Mouse (Mus musculus): ENCODE measurements around the gene Mtmr12. TPM values are rescaled to one million over a fixed set of nuclear protein-coding genes. Genes with fewer than 3 reads are reported as not detected.

Mtmr12 gene
- polyA plus RNA-seq, 1 experiment from 2014 or later: 8.2 TPM

DNA sequence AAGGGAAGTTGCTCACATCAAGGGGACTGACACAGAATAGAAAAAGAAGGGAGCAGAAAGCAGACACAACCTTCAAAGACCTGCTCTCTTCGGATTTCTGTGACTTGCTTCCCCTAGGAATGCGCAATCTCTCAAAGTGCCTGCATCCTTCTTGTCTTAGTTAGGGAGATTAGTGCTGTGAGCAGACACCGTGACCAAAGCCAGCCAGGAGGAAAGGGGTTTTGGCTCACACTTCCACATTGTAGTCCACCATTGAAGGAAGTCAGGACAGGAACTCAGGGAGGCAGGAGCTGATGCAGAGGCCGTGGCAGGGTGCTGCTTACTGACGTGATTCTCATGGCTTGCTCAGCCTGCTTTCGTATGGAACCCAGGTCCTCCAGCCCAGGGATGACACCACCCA, 33.5 kb downstream of the Mtmr12 start:
- Histone ChIP-seq H3K9ac (ENCODE audit: low read length) (no peak overlapping the region), H3K4me2 (ENCODE audit: low read length) (no peak overlapping the region), H3K4me1 (ENCODE audit: control insufficient read depth, insufficient read depth, low read length) (no peaks in the 10 kb centered on the region), H3K36me3 (ENCODE audit: control insufficient read depth, insufficient read depth, low read length) (peaks cover 39% of the 10 kb centered on the region), H3K9me3 (replicated peaks; ENCODE audit: control insufficient read depth, low read length) (no peaks in the 10 kb centered on the region), H3K27ac (ENCODE audit: low read depth, low read length) (no peak overlapping the region), H3K4me3 (ENCODE audit: low read depth, low read length) (no peak overlapping the region), H3K27me3 (replicated peaks; ENCODE audit: control insufficient read depth, insufficient read depth, low read length) (no peaks in the 10 kb centered on the region)
- ATAC-seq (no peak), DNase-seq (ENCODE audit: low spot score) (no peak)
- 82% methylated on average over 6 of the region's 6 CpGs for WGBS

DNA sequence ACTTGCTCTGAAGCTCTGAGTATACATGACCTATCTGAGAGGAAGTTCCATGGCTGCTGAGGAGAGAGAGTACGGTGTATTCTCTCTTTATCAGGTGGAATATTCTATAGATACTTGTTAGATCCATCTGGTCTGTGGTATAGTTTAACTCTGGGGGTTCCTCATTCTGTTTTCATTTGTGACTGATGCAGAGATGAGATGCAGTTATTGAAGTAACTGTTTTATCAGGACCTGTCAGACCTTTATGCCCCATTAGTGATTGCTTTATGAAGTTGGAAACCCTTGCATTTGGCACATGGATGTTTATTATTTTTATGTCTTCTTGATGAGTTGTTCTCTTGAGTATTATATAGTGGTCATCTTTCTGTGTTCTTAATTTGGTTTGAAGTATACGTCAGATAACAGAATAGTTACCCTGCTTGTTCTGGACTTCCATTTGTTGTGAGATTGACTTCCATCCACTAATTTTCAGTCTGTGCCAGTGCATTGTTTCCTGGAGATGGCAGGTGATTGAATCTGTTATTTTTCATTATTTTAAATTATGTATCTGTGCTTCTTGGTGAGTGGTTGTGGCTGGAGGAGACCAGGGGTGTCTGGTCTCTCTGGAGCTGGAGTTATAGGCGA, 36.0 kb downstream of the Mtmr12 start:
- H3K9ac ChIP-seq (ENCODE audit: low read length): no peak overlapping the region
- H3K4me3 ChIP-seq (ENCODE audit: low read depth, low read length): no peak overlapping the region
- 91% methylated on average over 3 of the region's 3 CpGs for WGBS
- H3K27me3 ChIP-seq (replicated peaks; ENCODE audit: control insufficient read depth, insufficient read depth, low read length): no peaks in the 10 kb centered on the region
- DNase-seq (ENCODE audit: low spot score) (no peak), ATAC-seq (no peak)
- H3K36me3 ChIP-seq (ENCODE audit: control insufficient read depth, insufficient read depth, low read length): peaks cover 54% of the 10 kb centered on the region
- no peaks in the 10 kb centered on the region for H3K9me3 ChIP-seq (replicated peaks; ENCODE audit: control insufficient read depth, low read length)
- H3K4me1 ChIP-seq (ENCODE audit: control insufficient read depth, insufficient read depth, low read length): no peaks in the 10 kb centered on the region
- no peak overlapping the region for H3K27ac ChIP-seq (ENCODE audit: low read depth, low read length)
- H3K4me2 ChIP-seq (ENCODE audit: low read length): no peak overlapping the region

DNA sequence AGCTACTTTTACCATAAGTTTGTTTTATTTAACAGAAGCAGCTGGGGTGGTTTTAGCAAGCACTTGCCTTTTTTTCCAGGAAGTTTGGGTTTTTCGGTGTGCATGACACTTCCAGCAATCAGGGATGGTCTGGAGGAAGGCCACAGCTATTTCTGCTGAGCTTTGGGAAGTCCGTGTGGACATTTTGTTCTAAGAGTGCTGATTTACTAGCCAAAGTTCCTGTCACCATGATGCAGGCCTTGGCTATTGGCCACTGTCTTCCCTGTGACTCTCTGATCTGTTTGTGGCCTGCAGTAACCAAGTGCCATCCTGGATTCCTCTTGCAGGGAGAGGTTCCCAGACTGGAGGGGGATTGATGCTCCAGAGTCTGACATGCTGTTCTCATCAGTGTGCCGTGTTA, 39.0 kb downstream of the Mtmr12 start:
- Histone ChIP-seq H3K4me2 (ENCODE audit: low read length) (no peak overlapping the region), H3K4me3 (ENCODE audit: low read depth, low read length) (no peak overlapping the region), H3K9ac (ENCODE audit: low read length) (no peak overlapping the region), H3K27ac (ENCODE audit: low read depth, low read length) (no peak overlapping the region), H3K27me3 (replicated peaks; ENCODE audit: control insufficient read depth, insufficient read depth, low read length) (no peaks in the 10 kb centered on the region), H3K4me1 (ENCODE audit: control insufficient read depth, insufficient read depth, low read length) (no peaks in the 10 kb centered on the region), H3K9me3 (replicated peaks; ENCODE audit: control insufficient read depth, low read length) (no peaks in the 10 kb centered on the region), H3K36me3 (ENCODE audit: control insufficient read depth, insufficient read depth, low read length) (peaks cover 44% of the 10 kb centered on the region)
- 87% methylated on average over 3 of the region's 3 CpGs for WGBS
- no peak for DNase-seq (ENCODE audit: low spot score)
- ATAC-seq: no peak

DNA sequence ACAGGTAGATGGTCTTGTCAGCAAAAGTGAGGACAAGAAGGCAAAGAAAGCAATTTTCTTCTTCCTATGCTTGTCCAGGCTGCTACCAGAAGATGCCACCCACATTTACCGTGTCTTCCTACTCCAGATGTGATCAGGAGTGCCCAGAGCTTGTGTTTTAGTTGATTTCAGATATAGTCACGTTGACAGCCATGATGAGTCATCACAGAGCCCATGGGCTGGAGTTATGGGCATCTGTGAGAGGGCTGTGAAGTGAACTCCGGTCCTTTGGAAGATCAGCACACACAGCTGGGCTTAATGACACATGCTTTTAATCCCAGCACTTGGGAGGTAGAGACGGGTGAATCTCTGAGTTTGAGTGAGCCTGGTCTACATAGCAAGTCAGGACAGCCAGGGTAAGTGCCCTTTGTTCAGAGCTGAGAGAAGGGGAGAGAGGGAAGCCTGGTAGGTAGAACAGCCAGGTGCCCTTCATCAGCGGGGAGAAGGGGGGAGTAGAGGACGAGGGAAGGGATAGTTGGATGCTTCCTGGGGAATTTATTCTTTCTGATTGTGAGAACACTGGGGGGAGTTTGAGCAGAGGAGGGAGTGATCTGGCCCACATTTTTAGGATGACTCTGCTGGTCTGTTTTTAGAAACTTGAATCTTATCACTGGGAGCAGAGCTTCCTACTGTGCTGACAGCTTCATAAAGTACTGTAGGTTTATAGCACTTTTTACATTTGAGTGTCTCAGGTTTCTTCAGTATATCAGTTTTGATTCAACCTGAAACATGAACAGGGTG, 40.9 kb downstream of the Mtmr12 start:
- no peak for ATAC-seq
- no peaks in the 10 kb centered on the region for H3K9me3 ChIP-seq (replicated peaks; ENCODE audit: control insufficient read depth, low read length)
- no peak overlapping the region for H3K9ac ChIP-seq (ENCODE audit: low read length)
- no peak overlapping the region for H3K27ac ChIP-seq (ENCODE audit: low read depth, low read length)
- 77% methylated on average over 6 of the region's 6 CpGs for WGBS
- no peak overlapping the region for H3K4me3 ChIP-seq (ENCODE audit: low read depth, low read length)
- DNase-seq (ENCODE audit: low spot score): no peak
- H3K27me3 ChIP-seq (replicated peaks; ENCODE audit: control insufficient read depth, insufficient read depth, low read length): no peaks in the 10 kb centered on the region
- peaks cover 37% of the 10 kb centered on the region for H3K36me3 ChIP-seq (ENCODE audit: control insufficient read depth, insufficient read depth, low read length)
- no peak overlapping the region for H3K4me2 ChIP-seq (ENCODE audit: low read length)
- no peaks in the 10 kb centered on the region for H3K4me1 ChIP-seq (ENCODE audit: control insufficient read depth, insufficient read depth, low read length)

DNA sequence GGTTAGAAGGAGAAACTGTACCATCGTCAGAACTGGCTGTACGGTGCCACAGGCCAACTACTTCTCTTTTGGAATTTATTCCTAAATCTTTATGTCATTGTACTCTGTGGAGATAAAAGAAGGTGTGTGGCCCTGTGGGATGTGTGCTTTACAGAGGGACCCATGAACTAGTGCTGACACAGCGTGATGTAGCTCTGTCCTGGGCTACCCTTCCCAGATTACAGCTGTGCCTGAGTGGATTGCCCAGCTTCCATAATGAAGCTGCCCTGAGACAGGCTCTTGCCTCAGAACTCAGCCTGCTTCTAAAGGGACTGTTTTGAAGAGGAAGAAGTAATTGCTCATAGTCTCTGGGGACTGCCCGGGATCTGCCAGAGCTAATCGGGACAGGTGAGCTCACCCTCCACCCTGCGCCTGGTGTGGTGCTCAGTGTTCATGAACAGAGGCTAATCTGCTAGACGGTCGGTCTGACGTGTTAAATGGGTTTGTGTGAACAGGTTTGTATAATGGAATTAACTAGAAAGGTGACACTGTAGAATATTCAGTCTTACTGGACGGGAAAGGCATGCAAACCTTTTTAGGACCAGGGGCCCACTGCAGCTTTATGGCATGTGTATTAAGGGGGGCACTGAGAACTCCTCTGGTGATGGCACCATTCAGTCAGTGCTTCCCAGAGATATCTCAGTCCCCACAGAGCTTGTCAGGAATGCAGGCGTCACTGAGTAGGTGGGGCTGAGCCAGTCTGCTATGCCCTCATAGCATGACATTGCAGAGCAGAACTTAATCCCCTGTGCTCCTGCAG, 41.7 kb downstream of the Mtmr12 start:
- ATAC-seq: peak; percentile 32; the same call in 1 of the 2 replicates
- no peaks in the 10 kb centered on the region for H3K9me3 ChIP-seq (replicated peaks; ENCODE audit: control insufficient read depth, low read length)
- no peaks in the 10 kb centered on the region for H3K27me3 ChIP-seq (replicated peaks; ENCODE audit: control insufficient read depth, insufficient read depth, low read length)
- no peak overlapping the region for H3K4me2 ChIP-seq (ENCODE audit: low read length)
- H3K36me3 ChIP-seq (ENCODE audit: control insufficient read depth, insufficient read depth, low read length): peaks cover 39% of the 10 kb centered on the region
- H3K27ac ChIP-seq (ENCODE audit: low read depth, low read length): no peak overlapping the region
- no peak overlapping the region for H3K9ac ChIP-seq (ENCODE audit: low read length)
- H3K4me1 ChIP-seq (ENCODE audit: control insufficient read depth, insufficient read depth, low read length): no peaks in the 10 kb centered on the region
- WGBS: 45% methylated on average over 11 of the region's 11 CpGs
- H3K4me3 ChIP-seq (ENCODE audit: low read depth, low read length): no peak overlapping the region
- no peak for DNase-seq (ENCODE audit: low spot score)

DNA sequence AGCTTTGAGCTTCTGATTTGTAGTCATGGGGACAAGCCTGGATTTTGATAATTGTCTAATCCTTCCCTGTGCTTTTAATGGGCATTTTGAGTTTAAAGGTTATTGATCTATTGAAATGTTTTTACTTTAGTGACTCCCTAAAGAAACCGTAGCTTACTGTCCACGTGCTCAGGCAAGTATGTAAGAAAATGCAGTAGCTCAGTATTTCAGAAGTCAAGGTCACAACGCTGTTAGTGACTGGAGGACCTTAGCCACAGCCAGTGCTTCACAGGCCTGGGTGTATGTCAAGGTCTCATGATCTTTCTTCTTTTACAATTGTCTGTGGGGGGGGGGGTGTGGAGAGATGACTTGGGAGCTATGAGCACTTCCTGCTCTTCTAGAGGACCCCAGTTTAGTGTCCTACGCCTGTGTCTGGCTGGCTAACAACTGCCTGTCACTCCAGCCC, 42.4 kb downstream of the Mtmr12 start:
- no peak overlapping the region for H3K9ac ChIP-seq (ENCODE audit: low read length)
- H3K9me3 ChIP-seq (replicated peaks; ENCODE audit: control insufficient read depth, low read length): no peaks in the 10 kb centered on the region
- no peaks in the 10 kb centered on the region for H3K4me1 ChIP-seq (ENCODE audit: control insufficient read depth, insufficient read depth, low read length)
- no peak overlapping the region for H3K4me3 ChIP-seq (ENCODE audit: low read depth, low read length)
- H3K36me3 ChIP-seq (ENCODE audit: control insufficient read depth, insufficient read depth, low read length): peaks cover 45% of the 10 kb centered on the region
- no peak for ATAC-seq
- H3K27me3 ChIP-seq (replicated peaks; ENCODE audit: control insufficient read depth, insufficient read depth, low read length): no peaks in the 10 kb centered on the region
- no peak for DNase-seq (ENCODE audit: low spot score)
- WGBS: 48% methylated on average over 4 of the region's 4 CpGs
- no peak overlapping the region for H3K4me2 ChIP-seq (ENCODE audit: low read length)
- no peak overlapping the region for H3K27ac ChIP-seq (ENCODE audit: low read depth, low read length)

DNA sequence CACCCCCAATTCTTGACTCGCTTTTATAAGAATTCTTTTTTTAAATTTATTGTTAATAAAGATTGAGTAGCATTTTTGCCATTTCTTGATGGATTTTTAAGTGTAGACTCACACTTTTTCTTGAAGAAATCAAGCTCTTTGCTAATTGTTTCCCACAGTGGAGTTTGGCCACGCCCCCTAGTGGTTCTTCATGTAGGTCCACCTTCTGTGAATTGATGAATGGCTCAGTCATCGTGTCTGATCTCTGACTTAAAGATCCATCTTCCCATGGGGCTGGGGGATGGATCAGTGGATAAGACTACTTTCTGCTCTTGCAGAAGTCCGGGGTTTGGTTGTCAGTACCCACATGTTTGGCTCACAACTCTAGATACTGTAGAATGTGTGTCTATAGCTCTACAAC, 43.5 kb downstream of the Mtmr12 start:
- DNase-seq (ENCODE audit: low spot score): peak; percentile 49
- H3K27me3 ChIP-seq (replicated peaks; ENCODE audit: control insufficient read depth, insufficient read depth, low read length): no peaks in the 10 kb centered on the region
- no peak overlapping the region for H3K4me3 ChIP-seq (ENCODE audit: low read depth, low read length)
- no peak overlapping the region for H3K9ac ChIP-seq (ENCODE audit: low read length)
- H3K4me1 ChIP-seq (ENCODE audit: control insufficient read depth, insufficient read depth, low read length): no peaks in the 10 kb centered on the region
- H3K9me3 ChIP-seq (replicated peaks; ENCODE audit: control insufficient read depth, low read length): no peaks in the 10 kb centered on the region
- no peak overlapping the region for H3K4me2 ChIP-seq (ENCODE audit: low read length)
- H3K27ac ChIP-seq (ENCODE audit: low read depth, low read length): no peak overlapping the region
- WGBS: 58% methylated on average over 4 of the region's 4 CpGs
- H3K36me3 ChIP-seq (ENCODE audit: control insufficient read depth, insufficient read depth, low read length): peaks cover 49% of the 10 kb centered on the region
- no peak for ATAC-seq

DNA sequence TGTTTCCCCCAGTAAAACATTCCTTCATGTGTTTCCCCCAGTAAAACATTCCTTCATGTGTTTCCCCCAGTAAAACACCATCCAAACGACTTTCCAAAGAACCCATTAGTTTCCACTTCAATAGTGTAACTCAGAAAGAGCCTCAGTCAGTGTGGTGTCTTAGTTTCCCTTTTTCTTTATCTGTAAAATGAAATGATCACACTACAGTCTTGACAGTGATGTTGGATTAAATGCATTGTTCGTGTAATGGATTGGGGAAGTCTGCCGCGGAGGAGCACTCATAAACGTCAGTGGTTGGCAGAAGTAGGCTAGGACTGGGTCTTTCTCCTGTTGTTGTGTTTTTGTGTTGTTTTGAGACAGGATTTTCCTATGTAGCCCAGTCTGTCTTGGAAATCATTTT, 45.5 kb downstream of the Mtmr12 start:
- ATAC-seq (no peak), DNase-seq (ENCODE audit: low spot score) (no peak)
- H3K4me2 ChIP-seq (ENCODE audit: low read length): no peak overlapping the region
- H3K36me3 ChIP-seq (ENCODE audit: control insufficient read depth, insufficient read depth, low read length): peaks cover 36% of the 10 kb centered on the region
- H3K4me3 ChIP-seq (ENCODE audit: low read depth, low read length): no peak overlapping the region
- WGBS: 76% methylated on average over 5 of the region's 5 CpGs
- no peak overlapping the region for H3K9ac ChIP-seq (ENCODE audit: low read length)
- H3K4me1 ChIP-seq (ENCODE audit: control insufficient read depth, insufficient read depth, low read length): no peaks in the 10 kb centered on the region
- no peaks in the 10 kb centered on the region for H3K9me3 ChIP-seq (replicated peaks; ENCODE audit: control insufficient read depth, low read length)
- H3K27me3 ChIP-seq (replicated peaks; ENCODE audit: control insufficient read depth, insufficient read depth, low read length): no peaks in the 10 kb centered on the region
- H3K27ac ChIP-seq (ENCODE audit: low read depth, low read length): no peak overlapping the region

Measured in forebrain, embryonic 14.5 days (tissue).